Mouse (Mus musculus): ENCODE measurements at regions not wholly inside any gene's neighbourhood (a gene's known extent, or its start where the extent isn't known, plus 50 kb on each side); places are given as distances from the start of the nearest gene placed in this dataset.

DNA sequence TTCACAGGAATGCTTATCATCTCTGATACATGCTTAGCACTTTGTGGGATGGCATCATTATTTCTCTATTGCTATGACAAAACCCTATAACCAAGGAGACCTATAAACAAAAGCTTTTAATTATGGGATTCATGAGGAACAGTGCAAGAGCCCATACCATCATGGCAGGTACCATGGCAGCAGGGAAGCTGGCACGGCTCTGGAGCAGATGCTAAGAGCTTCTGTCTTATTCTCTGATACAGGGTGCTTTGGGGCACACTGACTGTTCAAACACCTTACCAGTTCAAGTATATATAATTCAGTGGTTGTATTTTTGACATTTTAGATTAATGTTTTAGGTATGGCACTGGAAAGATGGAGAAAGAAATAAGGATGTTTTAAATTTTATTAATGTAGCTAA lies 952.2 kb upstream of the Sel1l start:
- Histone ChIP-seq H3K27me3 (ENCODE audit: insufficient read depth, poor library complexity, severe bottlenecking) (no peaks in the 10 kb centered on the region), H3K4me3 (no peak overlapping the region), H3K36me3 (no peaks in the 10 kb centered on the region), H3K9me3 (no peaks in the 10 kb centered on the region), H3K27ac (no peak overlapping the region), H3K4me1 (replicated peaks) (no peaks in the 10 kb centered on the region)
- 89% methylated on average over 1 of the region's 1 CpGs for WGBS
- no peak for DNase-seq (ENCODE audit: low spot score)

DNA sequence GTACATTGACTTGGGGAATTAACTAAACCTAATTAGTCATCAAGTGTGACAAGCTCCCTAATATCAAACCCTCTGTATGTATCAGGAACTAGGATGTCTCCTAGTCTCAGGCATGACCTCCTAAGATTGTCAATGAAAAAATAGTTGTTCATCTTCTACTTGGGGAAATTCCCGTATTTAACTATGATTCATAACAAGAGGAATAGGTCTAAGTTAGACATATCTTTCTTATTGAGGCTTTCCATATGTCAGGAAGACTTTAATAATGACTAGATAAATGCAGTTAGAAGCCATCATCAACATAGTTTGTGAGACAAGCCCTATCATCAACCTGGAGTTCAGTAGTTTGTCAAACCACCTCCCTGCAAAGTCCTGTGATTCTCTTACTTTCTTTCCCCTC lies 934.4 kb upstream of the Sel1l start:
- 84% methylated on average over 1 of the region's 1 CpGs for whole genome bisulfite sequencing
- Histone ChIP-seq H3K4me1 (replicated peaks) (no peaks in the 10 kb centered on the region), H3K4me3 (no peak overlapping the region), H3K27ac (no peak overlapping the region), H3K27me3 (ENCODE audit: insufficient read depth, poor library complexity, severe bottlenecking) (no peaks in the 10 kb centered on the region), H3K9me3 (no peaks in the 10 kb centered on the region), H3K36me3 (no peaks in the 10 kb centered on the region)
- no peak for DNase-seq (ENCODE audit: low spot score)

DNA sequence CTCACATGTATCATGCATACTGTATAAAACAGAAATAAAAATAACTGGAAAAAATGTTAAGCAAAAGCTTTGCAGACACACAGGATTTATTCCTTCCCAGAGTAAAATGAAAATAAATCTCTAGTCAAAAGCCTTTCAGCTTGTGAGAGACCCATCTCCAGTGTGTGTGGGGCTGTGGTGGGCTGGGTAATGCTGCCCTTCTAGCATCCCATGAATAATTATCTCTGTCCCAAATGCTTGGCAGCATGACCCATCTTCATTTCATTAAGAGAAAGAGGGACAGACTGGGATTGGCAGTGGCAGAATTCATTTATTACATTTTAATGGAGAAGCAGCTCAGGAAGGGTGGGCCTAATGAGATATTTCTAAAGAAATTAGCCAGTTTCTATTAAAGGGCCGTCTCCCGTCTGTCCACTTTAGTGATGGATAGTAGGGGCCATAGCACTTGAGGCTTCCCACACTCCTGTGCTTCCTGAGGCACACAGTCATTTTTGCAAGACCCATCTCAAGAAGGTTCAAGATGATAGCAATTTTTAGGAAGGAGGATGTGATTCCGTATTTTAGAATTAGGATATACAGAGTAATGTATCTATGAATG lies 930.8 kb upstream of the Sel1l start:
- Histone ChIP-seq H3K9me3 (no peaks in the 10 kb centered on the region), H3K4me3 (no peak overlapping the region), H3K4me1 (replicated peaks) (no peaks in the 10 kb centered on the region), H3K27ac (no peak overlapping the region), H3K36me3 (no peaks in the 10 kb centered on the region), H3K27me3 (ENCODE audit: insufficient read depth, poor library complexity, severe bottlenecking) (no peaks in the 10 kb centered on the region)
- no peak for DNase-seq (ENCODE audit: low spot score)
- 82% methylated on average over 3 of the region's 3 CpGs for WGBS

DNA sequence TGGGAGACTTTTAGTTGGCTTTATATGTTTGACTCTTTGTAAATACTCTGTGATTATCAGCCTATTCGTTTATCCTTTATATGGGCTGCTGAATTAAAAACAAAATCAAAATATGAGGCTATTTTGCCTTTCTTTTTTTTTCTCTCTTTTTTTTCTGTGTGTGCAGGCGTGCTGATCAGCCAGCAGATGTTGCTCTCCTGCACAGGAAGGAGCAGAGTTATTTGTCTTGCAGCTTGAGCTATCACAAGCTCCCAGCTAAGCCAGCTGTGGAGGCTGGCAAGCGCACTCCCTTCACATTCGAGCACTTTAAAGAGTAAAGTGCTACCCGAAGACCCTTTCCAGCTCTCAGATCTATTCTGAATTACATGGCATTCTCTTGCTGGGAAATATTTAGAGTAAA lies 926.7 kb upstream of the Sel1l start:
- no peaks in the 10 kb centered on the region for H3K36me3 ChIP-seq
- H3K9me3 ChIP-seq = no peaks in the 10 kb centered on the region
- H3K4me1 ChIP-seq (replicated peaks) = no peaks in the 10 kb centered on the region
- H3K4me3 ChIP-seq = no peak overlapping the region
- 67% methylated on average over 5 of the region's 5 CpGs for WGBS
- no peak for DNase-seq (ENCODE audit: low spot score)
- H3K27ac ChIP-seq = no peak overlapping the region
- H3K27me3 ChIP-seq (ENCODE audit: insufficient read depth, poor library complexity, severe bottlenecking) = no peaks in the 10 kb centered on the region

DNA sequence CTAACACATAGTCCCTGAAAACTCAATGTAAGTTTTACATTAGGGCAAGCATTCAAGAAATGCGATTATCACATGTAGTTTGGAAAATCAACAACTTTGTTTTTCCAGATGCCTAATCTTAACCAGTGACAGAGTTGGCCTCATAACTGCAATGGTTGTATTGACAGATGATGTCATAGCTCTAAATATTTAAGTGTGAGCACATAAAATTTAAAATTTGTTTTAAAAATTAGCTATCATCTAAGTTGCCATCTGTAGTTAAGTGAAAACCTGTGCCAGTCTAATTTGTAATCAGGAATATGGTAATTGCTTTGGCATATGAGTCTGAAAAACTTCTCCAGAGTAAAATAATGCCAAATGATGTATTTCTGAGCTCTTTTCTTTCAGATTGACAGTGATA lies 899.6 kb upstream of the Sel1l start:
- H3K36me3 ChIP-seq = no peaks in the 10 kb centered on the region
- no peaks in the 10 kb centered on the region for H3K27me3 ChIP-seq (ENCODE audit: insufficient read depth, poor library complexity, severe bottlenecking)
- DNase-seq (ENCODE audit: low spot score) = no peak
- no peaks in the 10 kb centered on the region for H3K4me1 ChIP-seq (replicated peaks)
- no peak overlapping the region for H3K4me3 ChIP-seq
- H3K27ac ChIP-seq = no peak overlapping the region
- H3K9me3 ChIP-seq = no peaks in the 10 kb centered on the region
- 87% methylated on average over 1 of the region's 1 CpGs for WGBS

DNA sequence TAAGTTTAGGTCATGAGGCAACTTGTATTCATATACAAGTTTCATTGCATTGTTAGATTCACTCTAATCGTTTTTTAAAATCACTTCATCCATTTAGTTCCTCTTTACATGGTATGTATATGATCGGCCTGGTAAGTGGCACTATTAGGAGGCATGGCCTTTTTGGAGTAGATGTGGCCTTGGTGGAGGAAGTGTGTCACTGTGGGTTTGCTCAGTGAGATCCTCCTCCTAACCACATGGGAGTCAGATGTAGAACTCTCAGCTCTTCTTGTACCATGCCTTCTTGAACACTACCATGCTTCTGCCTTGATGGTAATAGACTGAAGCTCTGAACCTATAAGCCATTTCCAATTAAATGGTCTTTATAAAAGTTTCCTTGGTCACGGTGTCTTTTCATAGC lies 891.9 kb upstream of the Sel1l start:
- no peak for DNase-seq (ENCODE audit: low spot score)
- H3K4me3 ChIP-seq = no peak overlapping the region
- 82% methylated on average over 3 of the region's 3 CpGs for WGBS
- H3K4me1 ChIP-seq (replicated peaks) = no peaks in the 10 kb centered on the region
- no peaks in the 10 kb centered on the region for H3K27me3 ChIP-seq (ENCODE audit: insufficient read depth, poor library complexity, severe bottlenecking)
- H3K36me3 ChIP-seq = no peaks in the 10 kb centered on the region
- no peaks in the 10 kb centered on the region for H3K9me3 ChIP-seq
- no peak overlapping the region for H3K27ac ChIP-seq

DNA sequence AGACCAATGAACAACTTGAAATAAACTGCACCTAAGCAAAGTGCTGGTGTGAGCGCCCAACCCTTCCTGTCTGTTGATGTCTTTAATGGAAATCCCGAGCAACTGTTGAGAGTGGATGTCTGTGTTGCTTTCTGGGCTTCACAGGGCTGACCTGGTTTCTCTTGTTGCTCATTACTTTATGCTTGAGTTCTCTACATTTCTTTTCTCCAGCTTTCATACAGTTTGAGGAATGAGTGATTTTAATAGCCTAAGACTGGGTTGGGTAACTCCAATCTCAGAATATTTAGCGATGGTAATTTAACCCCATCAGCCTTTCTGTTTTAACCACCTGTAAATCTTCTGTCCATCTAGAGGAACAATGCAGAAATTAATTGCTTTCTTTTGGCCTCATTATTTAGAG lies 890.2 kb upstream of the Sel1l start:
- H3K27ac ChIP-seq = no peak overlapping the region
- no peaks in the 10 kb centered on the region for H3K4me1 ChIP-seq (replicated peaks)
- DNase-seq (ENCODE audit: low spot score) = no peak
- WGBS = 93% methylated on average over 3 of the region's 3 CpGs
- no peaks in the 10 kb centered on the region for H3K9me3 ChIP-seq
- H3K36me3 ChIP-seq = no peaks in the 10 kb centered on the region
- H3K27me3 ChIP-seq (ENCODE audit: insufficient read depth, poor library complexity, severe bottlenecking) = no peaks in the 10 kb centered on the region
- no peak overlapping the region for H3K4me3 ChIP-seq

DNA sequence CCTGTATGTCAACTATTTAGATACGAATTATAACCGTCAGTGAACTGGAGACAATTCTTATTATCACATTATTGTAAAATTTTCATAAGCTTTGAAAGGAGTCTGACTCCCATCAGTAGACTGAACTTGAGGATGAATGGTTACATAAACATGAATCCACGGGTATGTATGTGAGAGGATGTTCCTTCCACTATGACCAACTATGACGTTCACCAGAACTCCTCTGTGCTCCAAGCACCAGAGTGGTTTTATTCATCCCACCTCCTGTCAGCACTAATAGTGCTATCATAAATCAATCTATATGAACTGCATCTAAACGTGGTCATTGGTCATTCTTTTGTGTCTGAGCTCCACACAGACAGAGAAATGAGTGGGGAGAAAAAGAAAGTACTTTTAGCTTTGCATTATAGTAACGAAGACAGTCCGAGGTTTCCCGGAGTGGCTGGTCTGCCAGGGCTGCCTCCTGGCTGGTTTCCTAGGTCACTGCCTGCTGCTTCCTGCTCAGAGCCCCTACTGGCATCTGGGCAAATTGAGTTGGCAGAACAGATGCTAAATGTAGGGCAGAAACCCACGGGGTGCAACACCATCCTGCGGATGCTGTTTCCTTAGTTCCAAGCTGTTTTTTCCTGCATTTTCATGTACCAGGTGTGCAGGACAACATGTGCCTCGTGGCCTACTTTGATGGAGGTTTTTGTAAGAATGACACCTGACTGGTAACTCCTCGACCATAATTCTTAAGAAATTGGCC lies 888.8 kb upstream of the Sel1l start:
- H3K36me3 ChIP-seq = no peaks in the 10 kb centered on the region
- WGBS = 84% methylated on average over 12 of the region's 12 CpGs

DNA sequence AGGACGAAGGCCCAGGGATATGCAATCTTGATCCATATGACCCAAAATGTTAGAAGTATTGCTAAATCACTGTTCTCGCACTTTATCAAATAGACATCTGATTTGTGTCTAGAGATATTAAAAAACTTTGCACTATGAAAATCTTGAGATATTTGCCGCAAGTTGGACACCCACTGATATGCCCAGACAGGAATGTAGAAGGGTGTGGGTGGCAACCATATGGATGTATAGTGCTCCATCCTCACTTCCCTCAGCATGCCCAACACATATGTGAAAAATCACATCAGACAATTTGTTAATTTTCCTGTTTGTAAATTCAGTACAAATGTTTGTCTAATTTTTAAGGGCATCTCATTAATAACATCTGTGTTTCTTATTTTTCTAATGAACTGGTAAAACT lies 874.1 kb upstream of the Sel1l start:
- no peaks in the 10 kb centered on the region for H3K36me3 ChIP-seq
- no peak for DNase-seq (ENCODE audit: low spot score)
- no peaks in the 10 kb centered on the region for H3K27me3 ChIP-seq (ENCODE audit: insufficient read depth, poor library complexity, severe bottlenecking)
- no peaks in the 10 kb centered on the region for H3K9me3 ChIP-seq
- 91% methylated on average over 3 of the region's 3 CpGs for WGBS
- H3K27ac ChIP-seq = no peak overlapping the region
- no peak overlapping the region for H3K4me3 ChIP-seq
- H3K4me1 ChIP-seq (replicated peaks) = no peaks in the 10 kb centered on the region

More for the DNA sequence above, 888.8 kb upstream of the Sel1l start:
- Histone ChIP-seq H3K27ac (no peak overlapping the region), H3K4me1 (replicated peaks) (no peaks in the 10 kb centered on the region), H3K4me3 (no peak overlapping the region), H3K9me3 (no peaks in the 10 kb centered on the region), H3K27me3 (ENCODE audit: insufficient read depth, poor library complexity, severe bottlenecking) (no peaks in the 10 kb centered on the region)
- no peak for DNase-seq (ENCODE audit: low spot score)

DNA sequence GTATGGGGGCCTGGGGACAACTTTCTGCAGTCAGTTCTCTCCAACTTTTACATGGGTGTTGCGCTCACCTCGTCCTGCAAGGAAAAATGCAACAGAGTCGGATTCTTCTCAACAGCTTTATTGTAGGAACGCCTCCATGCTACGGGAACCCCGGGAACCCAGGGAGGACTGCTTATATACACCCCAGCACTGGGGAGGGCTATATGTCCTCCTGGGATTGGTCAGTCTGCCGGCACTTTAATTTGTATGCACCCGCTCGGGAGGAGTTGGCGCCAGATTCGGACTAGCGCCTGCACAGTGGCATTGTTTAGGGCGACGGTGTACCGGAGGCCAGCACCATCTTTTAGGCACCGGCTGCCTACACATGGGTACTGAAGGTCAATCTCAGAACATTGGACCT lies 864.5 kb upstream of the Sel1l start:
- Histone ChIP-seq H3K36me3 (no peaks in the 10 kb centered on the region), H3K27ac (no peak overlapping the region), H3K27me3 (ENCODE audit: insufficient read depth, poor library complexity, severe bottlenecking) (no peaks in the 10 kb centered on the region), H3K4me3 (no peak overlapping the region), H3K9me3 (no peaks in the 10 kb centered on the region), H3K4me1 (replicated peaks) (no peaks in the 10 kb centered on the region)
- DNase-seq (ENCODE audit: low spot score) = no peak
- 94% methylated on average over 16 of the region's 16 CpGs for WGBS

DNA sequence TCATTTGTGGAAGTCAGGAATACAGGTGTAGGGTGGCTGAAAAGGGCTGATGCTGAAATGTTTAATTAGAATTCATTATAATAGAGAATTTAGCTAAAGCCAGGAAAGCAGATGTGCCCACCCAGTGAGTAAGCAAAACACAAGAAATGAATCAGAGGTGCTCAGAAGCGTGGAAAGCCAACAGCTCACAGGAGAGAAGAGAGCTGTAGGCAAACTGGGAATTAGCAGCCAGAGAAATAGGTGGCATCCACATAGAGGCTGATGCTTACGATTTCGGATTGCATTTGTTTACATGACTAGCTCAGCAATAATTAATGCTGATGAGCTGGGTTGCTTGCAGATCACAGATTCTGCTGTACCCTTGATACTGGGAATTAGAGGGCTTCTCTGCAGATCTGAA lies 859.5 kb upstream of the Sel1l start:
- 56% methylated on average over 3 of the region's 3 CpGs for WGBS
- no peak overlapping the region for H3K27ac ChIP-seq
- no peaks in the 10 kb centered on the region for H3K9me3 ChIP-seq
- H3K4me3 ChIP-seq = no peak overlapping the region
- no peaks in the 10 kb centered on the region for H3K4me1 ChIP-seq (replicated peaks)
- no peaks in the 10 kb centered on the region for H3K36me3 ChIP-seq
- DNase-seq (ENCODE audit: low spot score) = no peak
- no peaks in the 10 kb centered on the region for H3K27me3 ChIP-seq (ENCODE audit: insufficient read depth, poor library complexity, severe bottlenecking)

DNA sequence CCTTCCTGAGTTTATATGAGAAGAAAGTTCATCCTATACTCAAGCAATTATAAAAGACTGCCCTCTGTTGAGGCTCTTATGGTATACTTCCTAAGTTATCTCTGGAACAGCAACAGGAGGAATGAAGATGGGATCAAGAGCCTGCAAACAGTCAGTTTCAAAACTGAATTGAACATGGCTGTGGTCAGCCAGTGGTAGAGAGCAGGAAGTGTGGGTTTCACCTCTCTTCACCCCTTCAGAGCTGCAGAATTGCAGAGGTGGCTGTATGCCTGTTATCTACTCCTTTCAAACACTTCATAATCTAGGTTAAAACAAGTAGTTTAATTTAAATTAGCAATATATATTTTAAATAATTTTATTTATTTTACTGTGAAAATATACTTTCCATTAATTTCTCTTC lies 854.8 kb upstream of the Sel1l start:
- no peaks in the 10 kb centered on the region for H3K4me1 ChIP-seq (replicated peaks)
- no peaks in the 10 kb centered on the region for H3K36me3 ChIP-seq
- H3K27ac ChIP-seq = no peak overlapping the region
- no peaks in the 10 kb centered on the region for H3K9me3 ChIP-seq
- no peak for DNase-seq (ENCODE audit: low spot score)
- no peak overlapping the region for H3K4me3 ChIP-seq
- H3K27me3 ChIP-seq (ENCODE audit: insufficient read depth, poor library complexity, severe bottlenecking) = no peaks in the 10 kb centered on the region

DNA sequence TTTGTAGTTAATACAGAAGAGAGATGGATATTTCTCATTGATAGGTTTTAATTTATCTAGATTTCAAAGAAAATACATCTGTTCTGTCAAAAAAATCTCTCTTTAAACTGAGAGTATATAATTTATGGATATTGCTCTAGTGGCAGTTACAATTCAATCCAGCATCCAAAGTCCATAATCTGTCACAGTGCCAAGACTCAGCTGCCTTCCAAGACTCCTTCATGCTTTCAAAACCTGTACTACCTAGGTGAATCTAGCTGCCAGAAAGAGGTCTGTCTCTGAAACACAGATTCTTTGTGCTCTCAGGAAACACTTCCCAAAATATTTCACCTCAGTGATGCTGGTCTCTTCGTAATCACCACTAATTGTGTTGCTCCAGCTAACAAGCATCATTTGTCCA lies 844.0 kb upstream of the Sel1l start:
- 83% methylated on average over 1 of the region's 1 CpGs for WGBS
- no peaks in the 10 kb centered on the region for H3K36me3 ChIP-seq

DNA sequence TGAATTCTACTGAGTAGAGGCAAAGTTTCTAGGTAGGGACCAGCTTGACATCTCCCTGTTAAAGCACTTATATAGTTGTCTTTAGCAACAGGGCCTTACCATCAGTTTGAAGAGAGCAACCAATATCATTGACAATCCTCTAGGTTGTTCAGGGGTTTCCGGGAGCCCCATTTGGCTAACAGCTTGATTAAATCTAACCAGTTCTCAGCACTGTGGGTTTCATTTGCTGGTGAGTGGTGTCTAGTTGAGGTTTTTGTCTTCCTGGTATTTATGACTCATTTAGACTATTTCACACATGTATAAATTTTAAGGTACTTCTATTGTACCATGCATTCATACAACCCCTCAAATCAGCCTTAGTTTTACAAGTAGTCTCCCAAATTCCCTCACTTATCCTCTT lies 823.4 kb upstream of the Sel1l start:
- no peaks in the 10 kb centered on the region for H3K27me3 ChIP-seq (ENCODE audit: insufficient read depth, poor library complexity, severe bottlenecking)
- H3K4me1 ChIP-seq (replicated peaks) = no peaks in the 10 kb centered on the region
- H3K4me3 ChIP-seq = no peak overlapping the region
- H3K27ac ChIP-seq = no peak overlapping the region
- no peaks in the 10 kb centered on the region for H3K9me3 ChIP-seq
- no peaks in the 10 kb centered on the region for H3K36me3 ChIP-seq
- WGBS = 93% methylated on average over 1 of the region's 1 CpGs
- DNase-seq (ENCODE audit: low spot score) = no peak

More for the DNA sequence above, 844.0 kb upstream of the Sel1l start:
- no peak for DNase-seq (ENCODE audit: low spot score)
- Histone ChIP-seq H3K4me3 (no peak overlapping the region), H3K4me1 (replicated peaks) (no peaks in the 10 kb centered on the region), H3K27me3 (ENCODE audit: insufficient read depth, poor library complexity, severe bottlenecking) (no peaks in the 10 kb centered on the region), H3K27ac (no peak overlapping the region), H3K9me3 (no peaks in the 10 kb centered on the region)
